Mouse (Mus musculus): ENCODE measurements around the gene 2810408A11Rik. TPM values are rescaled to one million over a fixed set of nuclear protein-coding genes. Genes with fewer than 3 reads are reported as not detected.

Gene 2810408A11Rik
- polyA plus RNA-seq (2016; fragmentation: Nextera tagmentation; extraction: Ambion mirVana): 30.4 and 32.8 TPM in 2 replicates

GRCm38 (mm10) chr11:69900471-69901405, at the start of gene 2810408A11Rik, which contains the start of gene Neurl4:
Gene 2810408A11Rik (minus strand): TSS chr11:69900987.
Gene Neurl4 (plus strand): TSS chr11:69901072.
- Histone ChIP-seq H3K9me3 (no peaks in the 10 kb centered on the region), H3K4me1 (replicated peaks) (peaks cover 32% of the 10 kb centered on the region), H3K9ac (replicated peaks) (peak within 1 kb of the TSS; percentile 97), H3K36me3 (peaks cover 34% of the 10 kb centered on the region), H3K27me3 (no peaks in the 10 kb centered on the region), H3K4me2 (peak within 1 kb of the TSS; percentile 84), H3K4me3 (replicated peaks) (peak within 1 kb of the TSS; percentile 95), H3K27ac (peak within 1 kb of the TSS; percentile 99)
- WGBS: under 1% methylated on average over 38 of the region's 38 CpGs
- peak; percentile 91 for ATAC-seq (ENCODE audit: insufficient number of reproducible peaks, insufficient read depth, low FRiP score, low TSS enrichment, low read depth)

- Histone ChIP-seq H3K36me3 (peaks cover 27% of the 10 kb centered on the region), H3K9me3 (no peaks in the 10 kb centered on the region), H3K27ac (peak overlapping the region; percentile 96), H3K9ac (replicated peaks) (peak overlapping the region; percentile 74), H3K4me2 (peak overlapping the region; percentile 80), H3K4me3 (replicated peaks) (peak overlapping the region; percentile 57), H3K27me3 (no peaks in the 10 kb centered on the region), H3K4me1 (replicated peaks) (peaks cover 24% of the 10 kb centered on the region)
- ATAC-seq (ENCODE audit: insufficient number of reproducible peaks, insufficient read depth, low FRiP score, low TSS enrichment, low read depth): peak; percentile 49
- WGBS: 0% methylated on average over 14 of the region's 14 CpGs
Measured at GRCm38 (mm10) chr11:69948763-69949150, 48.0 kb upstream of the 2810408A11Rik start.

- WGBS: under 1% methylated on average over 34 of the region's 34 CpGs
Measured at GRCm38 (mm10) chr11:69948066-69948762, 47.4 kb upstream of the 2810408A11Rik start, which contains the start of gene Slc2a4. Gene Slc2a4 (minus strand): TSS chr11:69948188.

GRCm38 (mm10) chr11:69947337-69948065, 46.7 kb upstream of the 2810408A11Rik start:
- Histone ChIP-seq H3K4me1 (replicated peaks) (peaks cover 24% of the 10 kb centered on the region), H3K4me2 (peak overlapping the region; percentile 80), H3K27me3 (no peaks in the 10 kb centered on the region), H3K9me3 (no peaks in the 10 kb centered on the region), H3K36me3 (peaks cover 39% of the 10 kb centered on the region), H3K9ac (replicated peaks) (peak overlapping the region; percentile 74), H3K4me3 (replicated peaks) (peak overlapping the region; percentile 57), H3K27ac (peak overlapping the region; percentile 96)
- peak; percentile 38 for ATAC-seq (ENCODE audit: insufficient number of reproducible peaks, insufficient read depth, low FRiP score, low TSS enrichment, low read depth)
- under 1% methylated on average over 29 of the region's 29 CpGs for WGBS

More at GRCm38 (mm10) chr11:69948066-69948762, 47.4 kb upstream of the 2810408A11Rik start, which contains the start of gene Slc2a4:
- Histone ChIP-seq H3K27me3 (no peaks in the 10 kb centered on the region), H3K4me3 (replicated peaks) (peak within 1 kb of the TSS; percentile 57), H3K9me3 (no peaks in the 10 kb centered on the region), H3K36me3 (peaks cover 32% of the 10 kb centered on the region), H3K27ac (peak within 1 kb of the TSS; percentile 96), H3K9ac (replicated peaks) (peak within 1 kb of the TSS; percentile 74), H3K4me1 (replicated peaks) (peaks cover 24% of the 10 kb centered on the region), H3K4me2 (peak within 1 kb of the TSS; percentile 80)
- ATAC-seq (ENCODE audit: insufficient number of reproducible peaks, insufficient read depth, low FRiP score, low TSS enrichment, low read depth): peak; percentile 93

GRCm38 (mm10) chr11:69945997-69946891, 45.5 kb upstream of the 2810408A11Rik start:
- H3K36me3 ChIP-seq: peaks cover 51% of the 10 kb centered on the region
- no peaks in the 10 kb centered on the region for H3K27me3 ChIP-seq
- H3K9me3 ChIP-seq: no peaks in the 10 kb centered on the region
- ATAC-seq (ENCODE audit: insufficient number of reproducible peaks, insufficient read depth, low FRiP score, low TSS enrichment, low read depth): no peak
- peak overlapping the region; percentile 96; the same call in 1 of the 2 replicates for H3K27ac ChIP-seq
- peaks cover 27% of the 10 kb centered on the region for H3K4me1 ChIP-seq (replicated peaks)
- 89% methylated on average over 18 of the region's 18 CpGs for WGBS
- peak overlapping the region; percentile 74; the same call in 1 of the 2 replicates for H3K9ac ChIP-seq (replicated peaks)
- H3K4me2 ChIP-seq: peak overlapping the region; percentile 80
- peak overlapping the region; percentile 57 for H3K4me3 ChIP-seq (replicated peaks)

- peaks cover 53% of the 10 kb centered on the region for H3K36me3 ChIP-seq
- H3K4me1 ChIP-seq (replicated peaks): peaks cover 27% of the 10 kb centered on the region
- H3K9me3 ChIP-seq: no peaks in the 10 kb centered on the region
- no peak overlapping the region for H3K9ac ChIP-seq (replicated peaks)
- no peak overlapping the region for H3K4me2 ChIP-seq
- no peak overlapping the region for H3K27ac ChIP-seq
- WGBS: 72% methylated on average over 13 of the region's 13 CpGs
- no peak for ATAC-seq (ENCODE audit: insufficient number of reproducible peaks, insufficient read depth, low FRiP score, low TSS enrichment, low read depth)
- no peak overlapping the region for H3K4me3 ChIP-seq (replicated peaks)
- no peaks in the 10 kb centered on the region for H3K27me3 ChIP-seq
Measured at GRCm38 (mm10) chr11:69945216-69945615, 44.4 kb upstream of the 2810408A11Rik start.

- no peak for ATAC-seq (ENCODE audit: insufficient number of reproducible peaks, insufficient read depth, low FRiP score, low TSS enrichment, low read depth)
- peaks cover 37% of the 10 kb centered on the region for H3K4me1 ChIP-seq (replicated peaks)
- H3K27ac ChIP-seq: no peak overlapping the region
- 77% methylated on average over 4 of the region's 4 CpGs for WGBS
- no peak overlapping the region for H3K4me2 ChIP-seq
- H3K36me3 ChIP-seq: peaks cover 48% of the 10 kb centered on the region
- H3K9ac ChIP-seq (replicated peaks): no peak overlapping the region; the same call in 1 of the 2 replicates
- no peaks in the 10 kb centered on the region for H3K9me3 ChIP-seq
- peaks cover 14% of the 10 kb centered on the region for H3K27me3 ChIP-seq
- H3K4me3 ChIP-seq (replicated peaks): no peak overlapping the region
Measured at GRCm38 (mm10) chr11:69940962-69941361, 40.2 kb upstream of the 2810408A11Rik start.

- Histone ChIP-seq H3K4me1 (replicated peaks) (peaks cover 39% of the 10 kb centered on the region), H3K27ac (no peak overlapping the region), H3K9ac (replicated peaks) (no peak overlapping the region), H3K27me3 (peaks cover 18% of the 10 kb centered on the region), H3K9me3 (no peaks in the 10 kb centered on the region), H3K36me3 (peaks cover 35% of the 10 kb centered on the region), H3K4me2 (no peak overlapping the region), H3K4me3 (replicated peaks) (no peak overlapping the region)
- WGBS: 97% methylated on average over 17 of the region's 17 CpGs
- ATAC-seq (ENCODE audit: insufficient number of reproducible peaks, insufficient read depth, low FRiP score, low TSS enrichment, low read depth): no peak
Measured at GRCm38 (mm10) chr11:69939731-69940130, 38.9 kb upstream of the 2810408A11Rik start.

GRCm38 (mm10) chr11:69939181-69939580, 38.4 kb upstream of the 2810408A11Rik start:
- Histone ChIP-seq H3K4me2 (no peak overlapping the region), H3K4me1 (replicated peaks) (peaks cover 39% of the 10 kb centered on the region)
- ATAC-seq (ENCODE audit: insufficient number of reproducible peaks, insufficient read depth, low FRiP score, low TSS enrichment, low read depth): no peak

More at GRCm38 (mm10) chr11:69939181-69939580, 38.4 kb upstream of the 2810408A11Rik start:
- 67% methylated on average over 5 of the region's 5 CpGs for WGBS
- Histone ChIP-seq H3K9me3 (no peaks in the 10 kb centered on the region), H3K27me3 (peaks cover 18% of the 10 kb centered on the region), H3K9ac (replicated peaks) (no peak overlapping the region), H3K4me3 (replicated peaks) (no peak overlapping the region), H3K27ac (no peak overlapping the region), H3K36me3 (peaks cover 30% of the 10 kb centered on the region)

All from limb, embryonic 12.5 days (tissue).